Mouse (Mus musculus) MEL (cell line): ENCODE measurements around the gene Mylk.

Source experiments
- CHD1 ChIP-seq: IDR thresholded peaks from 2 replicates; pipeline ENCODE4 v1.6.1; 2012; ENCODE audit warnings: low read depth, mild to moderate bottlenecking, inconsistent platforms, low read length, improper control_type of control experiment
- CTCF ChIP-seq, 3 experiments: IDR thresholded peaks in 2 of 3; conservative IDR thresholded peaks in 1 of 3; 2 replicates each; pipeline ENCODE4 v1.5.1; 2011 to 2012; ENCODE audit warnings: low read length in 3 of 3, low read depth in 2 of 3, mild to moderate bottlenecking in 2 of 3, improper control_type of control experiment in 1 of 3, inconsistent platforms in 1 of 3, mixed read lengths in 1 of 3, moderate library complexity in 1 of 3; ENCODE audit not compliant: control insufficient read depth in 1 of 3, insufficient read depth in 1 of 3, poor library complexity in 1 of 3, severe bottlenecking in 1 of 3
- EP300 ChIP-seq, 2 experiments: IDR thresholded peaks; 2 replicates each; pipeline ENCODE4 v1.6.1; 2011; ENCODE audit warnings: improper control_type of control experiment in 2 of 2, low read length in 2 of 2, low read depth in 1 of 2, mild to moderate bottlenecking in 1 of 2
- MAX ChIP-seq: IDR thresholded peaks from 2 replicates; pipeline ENCODE4 v1.6.1; 2011; ENCODE audit warnings: low read length, improper control_type of control experiment
- MEF2A ChIP-seq: IDR thresholded peaks from 2 replicates; pipeline ENCODE4 v1.6.1; 2014; ENCODE audit warnings: low read depth, mild to moderate bottlenecking, inconsistent platforms, low read length, improper control_type of control experiment; ENCODE audit not compliant: poor library complexity, insufficient replicate concordance, severe bottlenecking; ENCODE audit errors: extremely low read depth
- RAD21 ChIP-seq: IDR thresholded peaks from 2 replicates; pipeline ENCODE4 v1.6.1; 2011; ENCODE audit warnings: mild to moderate bottlenecking, low read depth, low read length, improper control_type of control experiment
- TAL1 ChIP-seq: IDR thresholded peaks from 2 replicates; pipeline ENCODE4 v1.6.1; 2012; ENCODE audit warnings: mild to moderate bottlenecking, inconsistent platforms, low read length, moderate library complexity, mixed read lengths
- TCF12 ChIP-seq: IDR thresholded peaks from 2 replicates; pipeline ENCODE4 v1.6.1; 2014; ENCODE audit warnings: low read depth, mild to moderate bottlenecking, inconsistent platforms, low read length, improper control_type of control experiment, moderate library complexity
- UBTF ChIP-seq: IDR thresholded peaks from 2 replicates; pipeline ENCODE4 v1.6.1; 2012; ENCODE audit warnings: low read depth, mild to moderate bottlenecking, inconsistent platforms, low read length, improper control_type of control experiment, moderate library complexity, borderline replicate concordance; ENCODE audit not compliant: insufficient read depth
- USF1 ChIP-seq: IDR thresholded peaks from 2 replicates; pipeline ENCODE4 v1.6.1; 2014; ENCODE audit warnings: low read depth, mild to moderate bottlenecking, inconsistent platforms, low read length, improper control_type of control experiment, moderate library complexity
- USF2 ChIP-seq, 2 experiments: IDR thresholded peaks; 2 replicates each; pipeline ENCODE4 v1.6.1; 2011 to 2012; ENCODE audit warnings: improper control_type of control experiment in 2 of 2, low read length in 2 of 2, borderline replicate concordance in 1 of 2, inconsistent platforms in 1 of 2, low read depth in 1 of 2, mild to moderate bottlenecking in 1 of 2; ENCODE audit not compliant: insufficient read depth in 1 of 2

DNA sequence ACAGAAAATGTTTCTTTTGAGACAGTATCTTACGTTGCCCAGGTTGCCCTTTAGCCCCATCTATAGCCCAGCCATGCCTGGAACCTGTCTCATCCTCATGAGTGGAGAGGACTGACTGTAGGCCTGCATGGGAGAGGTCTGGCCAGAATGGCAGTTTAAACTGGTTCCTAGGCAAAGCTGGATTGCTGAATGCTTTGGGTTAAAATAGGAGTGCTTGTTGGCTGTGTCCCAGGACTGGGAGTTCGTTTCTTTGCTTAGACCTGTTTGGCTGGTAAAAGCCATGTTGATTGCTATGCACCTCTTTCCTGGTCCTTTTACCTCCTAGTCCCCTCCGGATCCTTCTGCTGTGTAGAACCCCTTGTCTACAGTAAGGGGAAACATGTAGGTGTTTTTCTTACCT lies 288.2 kb downstream of the Mylk start:
- no peak for TF ChIP-seq CTCF (IDR thresholded peaks at IDR 0.05 in 2 of 3, conservative IDR thresholded peaks at IDR 0.05 in 1 of 3; ENCODE audit: control insufficient read depth in 1 of 3, insufficient read depth in 1 of 3, low read depth in 2 of 3, low read length in 3 of 3, poor library complexity in 1 of 3, severe bottlenecking in 1 of 3)
- no peak for TF ChIP-seq MEF2A
- no peak for TF ChIP-seq RAD21
- no peak for TF ChIP-seq EP300 (IDR thresholded peaks at IDR 0.05; ENCODE audit: low read depth in 1 of 2, low read length in 2 of 2)
- TF ChIP-seq TAL1, result no peak
- TF ChIP-seq UBTF, result no peak
- no peak for TF ChIP-seq MAX
- no peak for TF ChIP-seq CHD1
- no peak for TF ChIP-seq USF2 (IDR thresholded peaks at IDR 0.05; ENCODE audit: borderline replicate concordance in 1 of 2, insufficient read depth in 1 of 2, low read depth in 1 of 2, low read length in 2 of 2)
- TF ChIP-seq USF1, result no peak
- TF ChIP-seq TCF12, result no peak
